Mouse (Mus musculus) embryo, embryonic 9.5 days (tissue): ENCODE measurements around the gene Upk1a.
A peak's percentile ranks its signal among the peaks of the same experiment; 100 is the strongest.

Experiments used
- DNase-seq: peaks from one replicate; pipeline ENCODE4 v3.0.0-alpha.2; 2017; ENCODE audit errors: extremely low spot score

Gene Upk1a

GRCm38 (mm10) chr7:30604424-30604823, 8.2 kb downstream of the Upk1a start:
- no peak for DNase-seq

DNA sequence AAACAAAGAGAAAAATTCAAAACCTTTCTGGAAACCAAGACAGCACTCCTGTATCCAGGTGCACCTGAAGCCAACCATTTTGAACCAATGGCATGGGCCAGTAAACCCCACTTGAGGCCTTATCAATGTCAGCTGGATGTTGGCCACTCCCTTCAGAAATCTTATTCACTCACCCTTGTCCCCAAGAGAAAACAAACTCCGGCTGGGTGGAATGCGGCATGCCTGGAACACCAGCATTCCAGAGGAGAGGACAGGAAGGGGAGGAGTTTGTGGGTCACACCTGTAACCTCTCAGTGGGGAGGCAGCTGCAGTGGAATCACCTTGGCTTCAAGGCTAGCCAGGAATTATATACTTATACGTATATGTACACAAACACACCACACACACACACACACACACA, 10.1 kb downstream of the Upk1a start:
- peak; percentile 40 for DNase-seq

DNA sequence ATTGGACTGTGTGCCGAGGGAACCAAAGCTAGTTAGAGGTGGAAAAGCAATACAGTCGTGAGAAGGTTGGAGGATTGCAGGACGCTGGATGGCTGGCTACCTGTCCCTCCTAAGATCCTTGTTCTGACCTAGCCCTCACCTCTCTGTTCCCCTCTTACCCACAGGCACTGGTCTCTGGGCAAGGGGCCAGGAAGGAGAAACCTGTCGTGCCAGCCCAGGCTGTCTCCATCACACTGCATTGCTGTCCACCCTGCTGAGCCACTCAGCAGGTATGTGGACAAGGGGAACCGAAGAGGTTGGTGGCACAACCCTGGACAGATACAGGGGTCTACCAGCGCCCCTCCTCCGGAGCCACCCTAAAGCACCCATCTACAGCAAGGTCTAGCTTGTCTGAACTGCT, 12.0 kb downstream of the Upk1a start:
- no peak for DNase-seq

DNA sequence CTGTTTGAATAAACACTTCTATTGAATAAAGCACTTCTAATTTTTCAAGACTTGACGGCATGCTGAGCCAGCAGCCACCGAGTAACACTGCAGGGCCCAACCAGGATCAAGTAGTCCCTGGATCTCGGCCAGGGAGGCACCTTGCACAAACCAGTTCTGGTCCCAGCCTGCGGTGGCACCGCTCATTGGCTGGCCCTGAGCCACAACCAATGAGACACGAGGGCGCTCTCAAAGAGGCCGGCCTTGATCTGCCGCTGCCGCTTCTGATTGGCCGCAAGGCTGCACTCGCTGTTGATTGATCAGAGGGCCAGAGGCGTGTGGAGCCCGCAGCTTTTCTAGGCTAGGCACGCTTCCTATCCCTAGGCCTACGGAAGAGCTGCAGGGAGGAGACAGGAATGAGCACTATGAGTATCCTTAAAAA, 12.7 kb downstream of the Upk1a start:
- DNase-seq: peak; percentile 73

GRCm38 (mm10) chr7:30598786-30599185, 13.9 kb downstream of the Upk1a start, which contains the start of gene Zbtb32:
Gene Zbtb32, minus strand, starts transcription at chr7:30598909.
- no peak for DNase-seq

GRCm38 (mm10) chr7:30596811-30597210, 15.8 kb downstream of the Upk1a start:
- DNase-seq: no peak

DNA sequence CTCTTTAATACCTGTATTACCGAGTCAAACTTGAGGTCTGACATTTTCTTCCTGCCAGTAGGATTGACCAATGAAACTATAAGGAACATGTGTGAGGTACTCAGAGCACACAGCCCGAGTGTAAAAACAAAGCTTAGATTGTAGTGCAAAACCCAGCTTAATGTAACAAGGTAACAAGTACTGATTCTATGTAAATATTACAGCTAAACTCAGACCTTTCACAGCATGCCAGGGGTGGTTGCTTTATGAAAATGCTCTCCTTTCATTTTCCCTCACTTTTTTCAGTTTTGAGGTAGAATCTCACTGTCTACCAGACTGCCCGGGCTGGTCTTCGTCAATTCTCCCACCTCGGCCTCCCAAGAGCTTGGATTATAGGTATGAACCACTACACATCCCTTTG, 16.6 kb downstream of the Upk1a start:
- no peak for DNase-seq

GRCm38 (mm10) chr7:30594510-30595024, 18.1 kb downstream of the Upk1a start:
- DNase-seq: no peak

GRCm38 (mm10) chr7:30593579-30594509, 18.8 kb downstream of the Upk1a start:
- no peak for DNase-seq

GRCm38 (mm10) chr7:30592772-30593423, 19.7 kb downstream of the Upk1a start:
- DNase-seq: no peak

GRCm38 (mm10) chr7:30591605-30591951, 21.1 kb downstream of the Upk1a start:
- no peak for DNase-seq

GRCm38 (mm10) chr7:30590927-30591604, 21.6 kb downstream of the Upk1a start:
- DNase-seq: no peak

GRCm38 (mm10) chr7:30589435-30590301, 23.0 kb downstream of the Upk1a start:
- DNase-seq: peak; percentile 90

GRCm38 (mm10) chr7:30588676-30589434, 23.8 kb downstream of the Upk1a start, which contains the start of gene Kmt2b:
Gene Kmt2b, minus strand, starts transcription at chr7:30588726.
- DNase-seq: peak; percentile 96

DNA sequence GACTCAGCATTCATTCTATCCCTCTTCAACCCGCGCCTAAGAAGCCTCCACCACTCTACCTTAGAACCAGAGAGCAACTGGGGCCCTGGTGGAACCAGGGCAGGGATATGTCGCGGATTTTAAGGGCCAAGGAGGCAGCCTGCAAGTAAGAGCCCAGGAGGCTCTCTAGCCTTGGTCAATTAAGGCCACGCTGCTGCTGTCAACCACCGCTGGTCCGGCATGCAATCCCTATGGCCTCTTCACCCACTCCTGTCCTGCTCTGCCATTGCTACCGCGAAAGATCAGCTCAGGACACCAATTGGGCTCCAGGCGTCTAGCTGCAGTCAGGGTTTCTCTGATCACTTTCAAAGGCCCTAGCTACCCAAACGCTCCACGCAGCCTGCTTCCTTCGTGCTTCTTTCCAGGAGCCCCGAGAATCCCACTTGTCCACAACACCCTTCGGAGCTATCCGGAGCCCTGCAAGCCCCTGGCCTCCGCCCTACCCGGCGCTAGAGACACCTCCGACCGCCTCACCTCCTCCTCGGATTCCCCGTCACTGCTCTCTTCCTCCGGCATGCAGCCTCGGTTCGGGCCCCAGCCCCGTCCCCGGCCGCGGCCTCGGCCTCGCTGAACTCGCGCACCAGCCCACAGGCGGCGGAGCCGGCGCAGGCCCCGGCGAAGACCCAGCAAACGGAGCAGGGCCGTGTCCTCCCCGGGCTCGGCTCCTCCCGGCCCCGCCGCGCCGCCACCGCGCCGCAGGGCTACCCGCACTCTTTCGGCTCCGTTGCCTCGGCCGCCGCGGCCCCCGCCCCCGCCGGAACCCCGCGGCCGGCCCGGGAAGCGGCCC, 24.6 kb downstream of the Upk1a start:
- DNase-seq: peak; percentile 64

DNA sequence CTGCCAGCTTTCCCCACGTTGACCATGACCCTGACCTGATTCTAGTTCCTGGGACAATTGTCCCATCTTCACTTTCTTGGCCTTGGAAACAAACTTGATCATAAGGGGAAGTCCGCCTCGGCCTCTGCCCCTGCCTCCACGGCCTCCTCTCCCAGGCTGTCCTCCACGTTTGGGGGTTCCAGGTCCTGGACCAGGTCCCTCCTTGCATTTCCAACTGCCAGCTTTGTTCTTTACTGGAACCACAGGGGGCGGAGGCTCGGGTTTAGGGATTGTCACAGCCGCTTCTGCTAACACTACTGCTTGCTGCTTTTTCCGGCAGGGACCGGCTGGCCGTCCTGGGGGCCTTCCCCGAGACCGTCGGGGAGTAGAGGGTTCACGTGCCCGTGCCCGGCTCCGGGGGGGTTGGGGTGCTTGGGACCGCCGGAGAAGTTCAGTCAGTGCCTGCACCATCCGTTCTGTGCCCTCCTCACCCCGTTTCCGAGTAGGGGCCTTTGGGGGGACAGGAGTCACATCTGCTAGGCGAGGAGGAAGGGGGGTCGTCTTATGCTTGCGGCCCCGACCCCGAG, 26.1 kb downstream of the Upk1a start:
- no peak for DNase-seq

DNA sequence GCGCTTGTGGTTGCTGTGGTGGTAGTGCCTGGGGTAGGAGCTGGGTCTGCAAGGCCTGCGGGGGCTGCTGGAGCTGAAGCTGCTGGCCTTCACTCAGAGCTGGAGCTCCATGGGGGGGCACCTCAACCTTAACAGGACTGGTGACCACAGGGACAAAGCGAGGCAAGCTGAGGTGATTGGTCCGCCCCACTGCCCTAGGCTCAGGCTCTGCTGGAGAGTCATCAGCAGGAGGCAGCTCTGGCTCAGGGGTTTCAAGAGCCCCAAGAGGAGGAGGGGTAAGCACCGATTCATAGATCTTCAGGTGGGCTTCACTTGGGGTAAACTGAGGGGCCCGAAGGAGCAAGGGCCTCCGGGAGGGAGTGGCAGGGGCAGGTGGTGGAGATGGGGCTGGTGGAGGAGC, 27.5 kb downstream of the Upk1a start:
- no peak for DNase-seq

- no peak for DNase-seq
Measured at GRCm38 (mm10) chr7:30584339-30584738, 28.3 kb downstream of the Upk1a start.

GRCm38 (mm10) chr7:30581547-30581946, 31.1 kb downstream of the Upk1a start:
- no peak for DNase-seq
